Mouse (Mus musculus) stomach, postnatal 0 days (tissue): ENCODE results near the gene Zfp36l1.

Experiments used
- CTCF ChIP-seq: IDR thresholded peaks from 2 replicates; pipeline ENCODE4 v1.5.1; 2016; ENCODE audit warnings: antibody characterized with exemption, low read depth, mild to moderate bottlenecking, moderate library complexity
- EP300 ChIP-seq: optimal IDR thresholded peaks from 2 replicates; pipeline ENCODE3; 2016; ENCODE audit warnings: antibody characterized with exemption

DNA sequence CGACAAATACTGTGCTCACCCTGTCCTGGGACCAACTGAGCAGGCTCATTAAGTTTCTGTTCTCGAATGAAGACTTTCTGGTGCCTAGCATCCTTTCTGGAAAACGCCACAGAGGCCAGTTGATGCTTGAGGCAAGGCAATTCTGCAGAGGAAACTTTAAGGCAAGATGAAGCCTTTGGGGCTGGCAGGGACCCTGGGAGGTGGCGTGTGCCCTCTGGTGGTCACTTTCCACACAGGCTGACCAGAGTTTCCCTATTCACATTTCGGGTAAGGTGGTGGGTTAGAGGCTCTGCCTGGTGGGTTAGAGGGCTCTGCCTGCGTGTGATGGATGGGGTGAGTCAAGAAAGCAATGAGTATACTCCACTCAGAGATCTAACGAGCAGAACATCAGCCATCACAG lies 28.7 kb upstream of the Zfp36l1 start:
- peak; percentile 94 for TF ChIP-seq CTCF
- no peak for TF ChIP-seq EP300
